Mouse (Mus musculus) heart, adult 2 months (tissue): ENCODE results near the gene Sox2.

Experiments
- CTCF ChIP-seq: fragments of 200-600 bp; IDR thresholded peaks from 2 replicates; pipeline ENCODE4 v1.8.1; 2022; ENCODE audit warnings: antibody characterized with exemption, mild to moderate bottlenecking, moderate library complexity
- EP300 ChIP-seq: fragments of 200-500 bp; IDR thresholded peaks from 2 replicates; pipeline ENCODE4 v1.6.1; 2011; ENCODE audit warnings: low read depth, low read length, control low read depth; ENCODE audit not compliant: insufficient read depth

- TF ChIP-seq CTCF = no peak
- TF ChIP-seq EP300 = no peak
These were observed 29.7 kb downstream of the Sox2 start for GRCm38 (mm10) chr3:34679921-34680320.
